Comparison of ENCODE assay signal across 13 mouse cellular contexts in the genomic region with DNA sequence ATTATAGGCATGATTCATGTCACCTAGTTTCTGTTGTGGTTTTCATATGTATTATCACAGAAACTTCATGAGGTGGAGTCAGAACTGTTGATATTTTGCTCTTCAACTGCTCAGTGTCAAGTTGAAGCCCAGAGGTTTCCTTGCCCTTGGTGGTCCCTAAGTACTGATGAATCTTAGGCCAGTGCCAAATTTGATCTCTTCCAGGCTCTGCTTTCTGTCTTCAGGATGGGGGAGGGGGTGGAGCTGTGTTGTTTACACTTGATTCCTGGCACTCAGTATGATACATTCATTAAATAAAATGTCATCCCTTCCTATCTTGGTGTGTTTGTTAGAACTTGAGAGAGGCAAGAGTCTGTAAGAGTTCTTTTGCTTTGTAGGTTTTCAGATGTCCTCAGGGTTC.
"Had no signal": no experiment of that assay in that cellular context is flagged by ENCODE, and none has a peak within 500 bp of the region (broad histone marks: within the 10 kb centered on the region; RNA-seq: fewer than 3 reads in every experiment).

No protein-coding gene starts in this region.

- H3K4me3 ChIP-seq: limb, embryonic 15.5 days; megakaryocyte, embryonic 14.5 days; midbrain, embryonic 15.5 days; neural tube, embryonic 12.5 days had no signal

- H3K4me2 ChIP-seq: limb, embryonic 15.5 days; midbrain, embryonic 11.5 days; midbrain, embryonic 15.5 days; neural tube, embryonic 12.5 days had no signal

- H3K9ac ChIP-seq: limb, embryonic 15.5 days; liver, embryonic 14.5 days; midbrain, embryonic 15.5 days; neural tube, embryonic 12.5 days had no signal

- H3K9me3 ChIP-seq: limb, embryonic 15.5 days; megakaryocyte, embryonic 14.5 days; midbrain, embryonic 15.5 days; neural tube, embryonic 12.5 days had no signal

- H3K27me3 ChIP-seq: limb, embryonic 15.5 days; megakaryocyte, embryonic 14.5 days; midbrain, embryonic 15.5 days; neural tube, embryonic 12.5 days had no signal

- DNase-seq: kidney, adult 9 months; kidney, postnatal 36 days; thymus, postnatal 14 days had no signal

- ATAC-seq: intestine, postnatal 0 days; midbrain, embryonic 15.5 days had no signal

- H3K27ac ChIP-seq: kidney, postnatal 0 days; limb, embryonic 15.5 days; liver, embryonic 14.5 days; macrophage; midbrain, embryonic 15.5 days; neural tube, embryonic 12.5 days; stomach, postnatal 0 days had no signal
